Mouse (Mus musculus) embryonic fibroblast, embryonic 13.5 days (primary cell): ENCODE measurements around the gene Ola1.

Experiments
- CTCF ChIP-seq: IDR thresholded peaks from 2 replicates; pipeline ENCODE4 v1.5.1; 2011; ENCODE audit warnings: mild to moderate bottlenecking, control low read depth, low read length, moderate library complexity, borderline replicate concordance; ENCODE audit not compliant: insufficient read depth
- POLR2A ChIP-seq: IDR thresholded peaks from 2 replicates; pipeline ENCODE4 v1.6.1; 2011; ENCODE audit warnings: low read depth, mild to moderate bottlenecking, control low read depth, low read length, moderate library complexity

DNA sequence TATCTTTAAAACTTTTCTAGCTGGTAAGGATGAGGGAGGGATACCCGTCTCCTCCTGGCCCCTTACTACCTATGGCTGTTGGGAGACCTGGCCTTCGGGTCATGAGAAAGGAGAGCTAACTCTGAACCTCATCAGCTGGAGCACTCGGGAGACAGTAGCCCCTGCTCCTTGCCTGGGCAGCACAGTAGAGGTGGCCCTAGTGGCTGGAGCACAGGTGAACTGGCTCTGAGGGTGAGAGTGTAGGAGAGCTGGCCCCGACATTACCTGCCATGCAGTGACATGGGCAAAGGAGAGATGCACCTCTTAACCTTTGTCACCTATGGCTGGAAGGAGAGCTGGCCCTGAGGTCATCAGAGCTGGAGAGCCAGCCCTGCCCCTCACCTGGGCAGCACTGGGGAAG is 22.6 kb upstream of the Ola1 start:
- TF ChIP-seq POLR2A (no peak), CTCF (no peak)
